Mouse (Mus musculus) colon, adult 2 months (tissue): ENCODE results near the gene Pfn4. TPM values are rescaled to one million over a fixed set of nuclear protein-coding genes. Genes with fewer than 3 reads are reported as not detected.

Source experiments
- polyA plus RNA-seq: library from polyadenylated mRNA; depleted of rRNA; stranded (reverse); fragments of >200 nt; gene quantifications from 2 replicates; pipeline ENCODE4 v1.2.3, GENCODE M21; 2012; rRNA removed

The Pfn4 gene
- polyA plus RNA-seq = 0.07 and 0.10 TPM in 2 replicates

GRCm38 (mm10) chr12:4768492-4769332, at the start of gene Pfn4, which contains the start of gene Fam228b:
Pfn4 (plus strand) TSS chr12:4769022.
Fam228b (minus strand) TSS chr12:4769267.

GRCm38 (mm10) chr12:4738031-4738576, 30.7 kb upstream of the Pfn4 start, which contains the start of gene Fam228a:
Fam228a (minus strand) TSS chr12:4738430.

GRCm38 (mm10) chr12:4817361-4818101, 48.7 kb downstream of the Pfn4 start, which contains the start of gene Sf3b6:
Sf3b6 (plus strand) TSS chr12:4817544.

Other genes starting within 250 kb of the Pfn4 start
- 17.4 and 17.5 TPM in 2 replicates for gene Itsn2, start 176.4 kb upstream of the Pfn4 start, polyA plus RNA-seq
- gene Gm3625, start 176.1 kb upstream of the Pfn4 start, polyA plus RNA-seq = not detected in 2 replicates
- gene Fam228a, start 30.6 kb upstream of the Pfn4 start, polyA plus RNA-seq = not detected in 2 replicates
- 0.08 and 0.23 TPM in 2 replicates for gene Fam228b, start 245 bp downstream of the Pfn4 start, polyA plus RNA-seq
- gene Sf3b6, start 48.5 kb downstream of the Pfn4 start, polyA plus RNA-seq = 36.7 and 37.3 TPM in 2 replicates
- 7.6 and 9.2 TPM in 2 replicates for gene Fkbp1b, start 72.6 kb downstream of the Pfn4 start, polyA plus RNA-seq
- 3.0 and 3.3 TPM in 2 replicates for gene Wdcp, start 74.3 kb downstream of the Pfn4 start, polyA plus RNA-seq
- 1.9 and 2.6 TPM in 2 replicates for gene Mfsd2b, start 105.3 kb downstream of the Pfn4 start, polyA plus RNA-seq
- gene Ubxn2a, start 138.7 kb downstream of the Pfn4 start, polyA plus RNA-seq = 7.8 and 8.4 TPM in 2 replicates
- 14.4 and 16.1 TPM in 2 replicates for gene Atad2b, start 148.3 kb downstream of the Pfn4 start, polyA plus RNA-seq